ENCODE assay signal across 8 mouse cellular contexts in genomic region chr16:91458976-91459375, GRCm38 (mm10). TPM values are rescaled to one million over a fixed set of nuclear protein-coding genes. Genes with fewer than 3 reads are reported as not detected.
DNase-seq lines count a peak whose midpoint lies in the region; ATAC-seq lines count a peak whose summit lies in the region.

No protein-coding gene starts in this region.

- DNase-seq in hindbrain, embryonic 10.5 days (ENCODE audit: low spot score), result no peak
- peak; percentile 19 for DNase-seq in retina, postnatal 1 day
- DNase-seq in retina, embryonic 14.5 days (ENCODE audit: low spot score), result no peak
- peak; percentile 43 for DNase-seq in thymus, postnatal 0 days (ENCODE audit: low spot score)
- no peak for DNase-seq in frontal cortex, adult 2 months (ENCODE audit: extremely low spot score in 1 of 2, low spot score in 1 of 2)
- DNase-seq in urinary bladder, postnatal 25 days (ENCODE audit: low spot score), result no peak

- no peak overlapping the region for H3K4me2 ChIP-seq in hindbrain, embryonic 15.5 days
- 0 out of 2 replicates have a peak overlapping the region, but pooled peaks have one; percentile 10 for H3K4me2 ChIP-seq in hindbrain, embryonic 16.5 days (ENCODE audit: low read length)

- H3K27ac ChIP-seq in hindbrain, embryonic 15.5 days (replicated peaks), result 0 out of 2 replicates have a peak overlapping the region, but pooled peaks have one; percentile 7
- no peak overlapping the region for H3K27ac ChIP-seq in hindbrain, embryonic 10.5 days
- H3K27ac ChIP-seq in hindbrain, embryonic 16.5 days (ENCODE audit: low read depth, low read length), result no peak overlapping the region

- peaks cover 1% of the 10 kb centered on the region; the same call in 1 of the 2 replicates for H3K4me1 ChIP-seq in hindbrain, embryonic 15.5 days (replicated peaks)
- H3K4me1 ChIP-seq in hindbrain, embryonic 10.5 days (replicated peaks), result peaks cover 8% of the 10 kb centered on the region
- peaks cover 6% of the 10 kb centered on the region for H3K4me1 ChIP-seq in hindbrain, embryonic 16.5 days (ENCODE audit: control insufficient read depth, insufficient read depth, low read depth, low read length)

- no peaks in the 10 kb centered on the region for H3K36me3 ChIP-seq in hindbrain, embryonic 15.5 days
- H3K36me3 ChIP-seq in hindbrain, embryonic 10.5 days, result no peaks in the 10 kb centered on the region
- no peaks in the 10 kb centered on the region for H3K36me3 ChIP-seq in hindbrain, embryonic 16.5 days (ENCODE audit: control insufficient read depth, insufficient read depth, low read length)

- no peak for ATAC-seq in hindbrain, embryonic 15.5 days (ENCODE audit: low FRiP score, low read depth)
- ATAC-seq in hindbrain, embryonic 16.5 days, result no peak

- WGBS in hindbrain, embryonic 15.5 days, result 29% methylated on average over 5 of the region's 5 CpGs
- WGBS in hindbrain, embryonic 10.5 days, result 57% methylated on average over 5 of the region's 5 CpGs
- 16% methylated on average over 5 of the region's 5 CpGs for WGBS in hindbrain, embryonic 16.5 days

- H3K27me3 ChIP-seq in hindbrain, embryonic 15.5 days, result no peaks in the 10 kb centered on the region
- H3K27me3 ChIP-seq in hindbrain, embryonic 10.5 days (ENCODE audit: insufficient read depth, poor library complexity, severe bottlenecking), result no peaks in the 10 kb centered on the region
- no peaks in the 10 kb centered on the region for H3K27me3 ChIP-seq in hindbrain, embryonic 16.5 days (replicated peaks; ENCODE audit: control insufficient read depth, insufficient read depth, low read length)

- no peak overlapping the region for H3K4me3 ChIP-seq in hindbrain, embryonic 15.5 days
- no peak overlapping the region for H3K4me3 ChIP-seq in hindbrain, embryonic 10.5 days
- no peak overlapping the region for H3K4me3 ChIP-seq in hindbrain, embryonic 16.5 days (ENCODE audit: low read length)

- H3K9ac ChIP-seq in hindbrain, embryonic 15.5 days, result no peak overlapping the region
- H3K9ac ChIP-seq in hindbrain, embryonic 16.5 days (ENCODE audit: low read depth, low read length), result no peak overlapping the region

- H3K9me3 ChIP-seq in hindbrain, embryonic 15.5 days, result no peaks in the 10 kb centered on the region
- H3K9me3 ChIP-seq in hindbrain, embryonic 10.5 days, result no peaks in the 10 kb centered on the region; the same call in 1 of the 2 replicates
- no peaks in the 10 kb centered on the region for H3K9me3 ChIP-seq in hindbrain, embryonic 16.5 days (ENCODE audit: control insufficient read depth, low read length)

RNA-seq across cellular contexts. Expression of gene Ifnar1, which starts 26.1 kb away (rescaled TPM):
- 48.3 and 51.4 TPM in 2 replicates for polyA plus RNA-seq in hindbrain, embryonic 15.5 days (2015; fragmentation: Nextera tagmentation; extraction: Ambion mirVana)
- 49.8 and 50.5 TPM in 2 replicates for polyA plus RNA-seq in hindbrain, embryonic 10.5 days (2016; fragmentation: Nextera tagmentation; extraction: Ambion mirVana)
- polyA plus RNA-seq in hindbrain, embryonic 16.5 days (2015; fragmentation: Nextera tagmentation; extraction: Ambion mirVana), result 42.7 and 49.2 TPM in 2 replicates
- polyA plus RNA-seq in thymus, postnatal 0 days (2015; fragmentation: Nextera tagmentation; extraction: Ambion mirVana), result 30.2 and 40.9 TPM in 2 replicates
- polyA plus RNA-seq in frontal cortex, adult 2 months (2012; rRNA removed), result 34.4 and 37.8 TPM in 2 replicates

RNA-seq across cellular contexts. Expression of gene Il10rb, which starts 53.0 kb away (rescaled TPM):
- 12.2 and 16.4 TPM in 2 replicates for polyA plus RNA-seq in hindbrain, embryonic 15.5 days (2015; fragmentation: Nextera tagmentation; extraction: Ambion mirVana)
- polyA plus RNA-seq in hindbrain, embryonic 10.5 days (2016; fragmentation: Nextera tagmentation; extraction: Ambion mirVana), result 7.1 and 8.6 TPM in 2 replicates
- polyA plus RNA-seq in hindbrain, embryonic 16.5 days (2015; fragmentation: Nextera tagmentation; extraction: Ambion mirVana), result 14.8 and 16.7 TPM in 2 replicates
- polyA plus RNA-seq in thymus, postnatal 0 days (2015; fragmentation: Nextera tagmentation; extraction: Ambion mirVana), result 42.7 and 44.1 TPM in 2 replicates
- 11.1 and 14.8 TPM in 2 replicates for polyA plus RNA-seq in frontal cortex, adult 2 months (2012; rRNA removed)

Comparison
In these comparisons a context has a peak if more than half of its experiments do, and no peak if none do; other contexts are left out.
1. DNase-seq: peak in retina, postnatal 1 day (single experiment) and thymus, postnatal 0 days (single experiment); none in hindbrain, embryonic 10.5 days (single experiment), retina, embryonic 14.5 days (single experiment), frontal cortex, adult 2 months (0 of 2) and urinary bladder, postnatal 25 days (single experiment).